Mouse (Mus musculus) midbrain, postnatal 0 days (tissue): ENCODE results near the gene Zfand3. TPM values are rescaled to one million over a fixed set of nuclear protein-coding genes. Genes with fewer than 3 reads are reported as not detected.

Experiments
- ATAC-seq: fragments of 200-750 bp; cut with Nextera tagmentation; 2 replicates; pipeline ENCODE4 v1.8.0; 2017; ENCODE audit warnings: moderate number of reproducible peaks, mild to moderate bottlenecking, moderate TSS enrichment, moderate library complexity; ENCODE audit not compliant: low FRiP score
- DNase-seq: peaks from one replicate; pipeline ENCODE4 v3.0.0-alpha.2; 2015; ENCODE audit warnings: low spot score
- H3K27ac ChIP-seq: fragments of 300-500 bp; sonication (generic); 2 replicates; pipeline ENCODE4 v1.5.1; 2014; ENCODE audit warnings: low read depth, mild to moderate bottlenecking, low read length, mixed read lengths
- H3K27me3 ChIP-seq: fragments of 300-500 bp; sonication (generic); 2 replicates; pipeline ENCODE4 v1.6.1; 2014; ENCODE audit warnings: low read length, control low read depth, mixed read lengths; ENCODE audit not compliant: insufficient read depth
- H3K36me3 ChIP-seq: fragments of 300-500 bp; sonication (generic); 2 replicates; pipeline ENCODE4 v1.6.1; 2014; ENCODE audit warnings: low read length, control low read depth, mixed read lengths; ENCODE audit not compliant: insufficient read depth
- H3K4me1 ChIP-seq: fragments of 300-500 bp; sonication (generic); 2 replicates; pipeline ENCODE4 v1.6.1; 2014; ENCODE audit warnings: mild to moderate bottlenecking, control low read depth, antibody characterized with exemption, low read length, mixed read lengths; ENCODE audit not compliant: insufficient read depth
- H3K4me2 ChIP-seq: fragments of 300-500 bp; sonication (generic); 2 replicates; pipeline ENCODE4 v1.6.1; 2014; ENCODE audit warnings: low read depth, mild to moderate bottlenecking, low read length, mixed read lengths; ENCODE audit not compliant: poor library complexity, severe bottlenecking
- H3K4me3 ChIP-seq: fragments of 300-500 bp; sonication (generic); 2 replicates; pipeline ENCODE4 v1.5.1; 2014; ENCODE audit warnings: low read depth, mild to moderate bottlenecking, low read length, moderate library complexity
- H3K9ac ChIP-seq: fragments of 300-500 bp; sonication (generic); replicated peaks from 2 replicates; pipeline ENCODE4 v1.6.1; 2014; ENCODE audit warnings: mild to moderate bottlenecking, low read length, moderate library complexity, mixed read lengths; ENCODE audit not compliant: poor library complexity, severe bottlenecking
- H3K9me3 ChIP-seq: fragments of 300-500 bp; sonication (generic); 2 replicates; pipeline ENCODE4 v1.6.1; 2016; ENCODE audit warnings: low read length, control low read depth
- CTCF ChIP-seq: IDR thresholded peaks from 2 replicates; pipeline ENCODE4 v1.5.1; 2016; ENCODE audit warnings: antibody characterized with exemption, mild to moderate bottlenecking
- WGBS: fragments of 180-500 bp; shearing (Covaris S2); extraction: QIAGEN DNeasy Blood & Tissue Kit; methylation state at CpG from one replicate; pipeline ENCODE4 v1.1.7; 2014; 5-methylcytosine and 5-hydroxymethylcytosine counted together
- polyA plus RNA-seq: library from polyadenylated mRNA; unstranded; fragments of >200 nt; fragmentation: Nextera tagmentation; extraction: Ambion mirVana; gene quantifications from 2 replicates; pipeline ENCODE4 v1.2.1, GENCODE M21; 2015
- total RNA-seq: library from RNA; depleted of rRNA; stranded (reverse); fragments of >200 nt; gene quantifications from 2 replicates; pipeline ENCODE4 v1.2.3, GENCODE M21; 2014

The Zfand3 gene
- total and polyA plus RNA-seq, 2 experiments from 2014 or later: 41.3 to 72.2 TPM

DNA sequence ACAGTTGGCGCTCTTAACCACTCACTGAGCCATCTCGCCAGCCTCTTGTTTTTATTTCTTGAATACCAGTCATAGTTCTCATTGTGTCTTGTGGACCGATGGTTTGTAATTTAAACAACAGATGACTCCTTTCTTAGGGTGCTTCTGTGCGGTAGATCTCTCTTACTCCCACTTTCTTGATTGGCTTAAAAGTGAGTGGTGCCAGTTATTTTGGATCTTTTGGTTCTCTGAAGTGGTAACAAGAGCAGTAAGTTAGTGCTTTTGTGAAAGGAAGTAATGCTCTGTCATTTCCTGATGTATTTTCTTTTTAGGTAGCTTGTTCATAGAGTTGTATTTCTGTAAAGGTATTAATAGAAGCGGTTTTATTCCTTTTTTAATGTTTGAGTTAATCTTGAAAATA, 42.1 kb downstream of the Zfand3 start:
- H3K4me3 ChIP-seq: no peak overlapping the region
- H3K27me3 ChIP-seq: no peaks in the 10 kb centered on the region
- H3K4me1 ChIP-seq: no peaks in the 10 kb centered on the region
- no peaks in the 10 kb centered on the region for H3K9me3 ChIP-seq
- DNase-seq (no peak), ATAC-seq (no peak)
- WGBS: 94% methylated on average over 5 of the region's 5 CpGs
- no peak overlapping the region for H3K27ac ChIP-seq
- TF ChIP-seq CTCF: no peak
- H3K9ac ChIP-seq: no peak overlapping the region
- no peak overlapping the region for H3K4me2 ChIP-seq
- H3K36me3 ChIP-seq: no peaks in the 10 kb centered on the region

GRCm38 (mm10) chr17:30051523-30052346, 47.2 kb downstream of the Zfand3 start:
- no peak overlapping the region for H3K9ac ChIP-seq
- no peak overlapping the region for H3K4me3 ChIP-seq
- H3K27me3 ChIP-seq: no peaks in the 10 kb centered on the region
- no peak for TF ChIP-seq CTCF
- DNase-seq: no peak
- WGBS: 80% methylated on average over 5 of the region's 5 CpGs
- no peak overlapping the region for H3K4me2 ChIP-seq
- no peaks in the 10 kb centered on the region for H3K4me1 ChIP-seq
- no peaks in the 10 kb centered on the region for H3K9me3 ChIP-seq
- H3K27ac ChIP-seq: no peak overlapping the region
- no peaks in the 10 kb centered on the region for H3K36me3 ChIP-seq
- no peak for ATAC-seq

GRCm38 (mm10) chr17:30052347-30052742, 47.8 kb downstream of the Zfand3 start:
- Histone ChIP-seq H3K36me3 (no peaks in the 10 kb centered on the region), H3K4me1 (no peaks in the 10 kb centered on the region), H3K9ac (no peak overlapping the region), H3K4me2 (no peak overlapping the region), H3K27me3 (no peaks in the 10 kb centered on the region), H3K27ac (no peak overlapping the region), H3K4me3 (no peak overlapping the region), H3K9me3 (no peaks in the 10 kb centered on the region)
- DNase-seq: no peak
- no peak for TF ChIP-seq CTCF
- WGBS: 87% methylated on average over 5 of the region's 5 CpGs
- ATAC-seq: no peak

DNA sequence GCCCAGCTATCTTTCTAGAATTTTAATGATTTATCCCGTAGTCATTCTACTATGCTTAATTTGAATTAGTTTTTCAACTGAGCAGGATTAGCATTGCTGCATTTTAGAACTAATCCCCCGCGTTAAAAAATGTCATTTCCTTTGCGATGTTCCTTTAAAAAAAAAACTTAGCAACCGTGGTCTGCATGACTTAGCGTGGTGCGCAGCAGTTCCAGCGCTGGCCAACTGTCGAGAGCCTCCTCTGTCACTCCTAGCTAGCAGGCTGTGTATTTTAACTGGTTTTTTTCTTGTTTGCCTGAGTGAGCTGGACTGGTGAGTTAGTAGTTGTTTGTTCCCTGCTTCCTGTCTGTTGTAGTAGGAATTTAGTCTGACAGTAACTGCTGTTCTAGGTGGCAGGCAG, 48.9 kb downstream of the Zfand3 start:
- no peaks in the 10 kb centered on the region for H3K27me3 ChIP-seq
- ATAC-seq (no peak), DNase-seq (no peak)
- H3K36me3 ChIP-seq: no peaks in the 10 kb centered on the region
- H3K27ac ChIP-seq: no peak overlapping the region
- WGBS: 64% methylated on average over 9 of the region's 9 CpGs
- no peak overlapping the region for H3K4me2 ChIP-seq
- no peak overlapping the region for H3K4me3 ChIP-seq
- H3K4me1 ChIP-seq: no peaks in the 10 kb centered on the region
- TF ChIP-seq CTCF: no peak
- H3K9ac ChIP-seq: no peak overlapping the region
- no peaks in the 10 kb centered on the region for H3K9me3 ChIP-seq

GRCm38 (mm10) chr17:30053871-30054270, 49.3 kb downstream of the Zfand3 start:
- Histone ChIP-seq H3K9ac (no peak overlapping the region), H3K27ac (no peak overlapping the region), H3K36me3 (no peaks in the 10 kb centered on the region), H3K9me3 (no peaks in the 10 kb centered on the region), H3K4me2 (no peak overlapping the region), H3K27me3 (no peaks in the 10 kb centered on the region), H3K4me3 (no peak overlapping the region), H3K4me1 (no peaks in the 10 kb centered on the region)
- ATAC-seq (no peak), DNase-seq (no peak)
- 87% methylated on average over 2 of the region's 2 CpGs for WGBS
- no peak for TF ChIP-seq CTCF

DNA sequence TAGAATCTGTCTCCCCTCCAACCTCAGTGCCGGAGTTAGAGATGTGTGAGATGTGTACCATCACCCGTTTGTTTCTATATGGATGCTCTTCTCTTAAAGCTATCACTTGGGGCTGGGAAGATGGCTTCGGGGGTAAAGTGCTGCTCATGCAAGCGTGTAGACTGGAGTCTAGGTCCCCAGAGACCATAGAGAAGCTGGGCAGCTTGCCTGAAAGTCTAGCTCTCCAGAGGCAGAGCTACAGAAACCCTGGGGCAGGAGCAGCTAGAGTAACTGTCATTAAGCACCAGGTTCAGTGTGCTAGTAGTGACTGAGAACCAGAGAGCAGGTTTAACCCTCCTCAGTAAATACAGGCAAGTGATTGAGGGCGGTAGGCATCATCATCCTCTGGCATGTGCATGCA, 51.7 kb downstream of the Zfand3 start:
- ATAC-seq (no peak), DNase-seq (no peak)
- Histone ChIP-seq H3K27ac (no peak overlapping the region), H3K4me3 (no peak overlapping the region), H3K4me1 (no peaks in the 10 kb centered on the region), H3K9ac (no peak overlapping the region), H3K36me3 (no peaks in the 10 kb centered on the region), H3K4me2 (no peak overlapping the region), H3K9me3 (no peaks in the 10 kb centered on the region), H3K27me3 (no peaks in the 10 kb centered on the region)
- no peak for TF ChIP-seq CTCF
- 79% methylated on average over 5 of the region's 5 CpGs for WGBS
